Mouse (Mus musculus): ENCODE measurements around the gene Vmn1r12.
"Not testable (repeated sequence)": the region's sequence is repeated elsewhere in the genome, so short reads cannot be mapped to it uniquely, and the experiment has no call there.

Gene Vmn1r12

GRCm38 (mm10) chr6:57156619-57157018, at the start of gene Vmn1r12:
Vmn1r12 (plus strand) TSS chr6:57156919.
- no peak for DNase-seq

GRCm38 (mm10) chr6:57109154-57109553, 47.6 kb upstream of the Vmn1r12 start, which contains the start of gene Vmn1r10:
Vmn1r10 (plus strand) TSS chr6:57109454.
- DNase-seq: no peak

GRCm38 (mm10) chr6:57133155-57133554, 23.6 kb upstream of the Vmn1r12 start, which contains the start of gene Vmn1r11:
Vmn1r11 (plus strand) TSS chr6:57133455.
- DNase-seq: no peak

- DNase-seq: not testable (repeated sequence)
These were observed 33.3 kb downstream of the Vmn1r12 start for GRCm38 (mm10) chr6:57190016-57190415.

GRCm38 (mm10) chr6:57202990-57203389, 46.3 kb downstream of the Vmn1r12 start, which contains the start of gene Vmn1r13:
Vmn1r13 (plus strand) TSS chr6:57203290.
- DNase-seq: not testable (repeated sequence)
